Mouse (Mus musculus): Measurements from ENCODE around the gene Mpig6b. TPM values are rescaled to one million over a fixed set of nuclear protein-coding genes. Genes with fewer than 3 reads are reported as not detected.

Mpig6b gene
- polyA plus RNA-seq, 2 experiments: 2.3 to 4.0 TPM

DNA sequence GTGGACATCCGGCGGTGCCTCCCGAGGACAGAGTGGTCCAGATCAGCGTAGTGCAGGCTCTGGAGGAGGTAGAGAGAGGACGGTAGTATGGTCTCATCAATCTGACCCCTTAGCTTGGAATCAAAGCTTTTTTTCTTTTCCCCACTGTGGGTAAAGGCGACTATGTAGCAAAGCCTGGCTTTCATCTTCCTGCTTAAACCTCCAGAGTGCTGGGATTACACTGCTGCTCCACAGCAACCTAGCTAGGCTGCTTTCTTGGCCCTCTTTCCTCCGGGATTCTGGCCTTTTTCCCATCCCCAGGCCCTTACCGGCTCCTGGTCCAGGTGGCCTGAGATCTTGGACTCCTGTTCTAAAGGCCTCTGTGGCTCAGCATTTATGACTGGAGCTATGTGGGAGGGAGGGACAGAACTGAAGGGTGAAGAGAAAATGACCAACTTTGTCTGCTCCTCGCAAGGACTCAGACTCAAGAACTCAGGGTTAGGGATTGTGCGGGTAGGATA lies 1.6 kb downstream of the Mpig6b start:
- DNase-seq (ENCODE audit: low read depth in 3 of 3, low spot score in 3 of 3) (no peak), ATAC-seq (ENCODE audit: insufficient read depth) (no peak)
- Histone ChIP-seq H3K9me3 (ENCODE audit: control insufficient read depth, low read length) (no peaks in the 10 kb centered on the region), H3K4me1 (replicated peaks; ENCODE audit: control insufficient read depth in 2 of 2, insufficient read depth in 2 of 2, low read length in 1 of 2) (peaks cover 12 to 13% of the 10 kb centered on the region in 2 experiments), H3K27ac (no peak overlapping the region), H3K4me3 (ENCODE audit: insufficient read depth in 1 of 2, low read depth in 2 of 2, low read length in 2 of 2) (peak overlapping the region in 1 of 2 experiments; percentile 43; a peak in 2 of 4 replicates), H3K27me3 (ENCODE audit: control insufficient read depth, insufficient read depth, low read length) (peaks cover 41% of the 10 kb centered on the region), H3K9ac (replicated peaks) (no peak overlapping the region), H3K36me3 (replicated peaks; ENCODE audit: control insufficient read depth, insufficient read depth, low read depth) (no peaks in the 10 kb centered on the region), H3K4me2 (ENCODE audit: low read depth) (peak overlapping the region; percentile 72)
- no peak for TF ChIP-seq EP300 (IDR thresholded peaks at IDR 0.05; ENCODE audit: low read depth)
- no peak for TF ChIP-seq CTCF (IDR thresholded peaks at IDR 0.05; ENCODE audit: low read depth)
- WGBS (ENCODE audit: insufficient replicate concordance): 25% methylated on average over 10 of the region's 10 CpGs

DNA sequence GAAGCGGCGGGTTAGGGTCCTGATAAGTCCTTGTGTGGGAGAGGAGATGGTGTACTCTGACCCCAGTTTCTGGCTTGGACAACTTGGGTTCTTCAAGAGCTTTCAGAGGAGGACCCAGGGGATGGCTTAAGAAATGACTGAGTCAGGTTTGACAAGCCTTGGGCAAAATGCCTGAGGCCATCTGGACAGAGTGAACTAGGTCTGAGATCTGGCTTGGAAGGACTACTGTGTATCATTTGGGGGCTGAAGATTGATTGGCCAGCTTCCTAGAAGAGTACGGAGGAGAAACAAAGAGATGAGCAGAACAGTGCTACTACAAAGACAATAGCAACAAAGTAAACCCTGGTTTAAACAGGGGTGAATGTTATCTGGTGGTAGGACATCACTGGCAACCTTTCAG lies 2.5 kb downstream of the Mpig6b start:
- Histone ChIP-seq H3K27ac (no peak overlapping the region), H3K27me3 (ENCODE audit: control insufficient read depth, insufficient read depth, low read length) (peaks cover 41% of the 10 kb centered on the region)

DNA sequence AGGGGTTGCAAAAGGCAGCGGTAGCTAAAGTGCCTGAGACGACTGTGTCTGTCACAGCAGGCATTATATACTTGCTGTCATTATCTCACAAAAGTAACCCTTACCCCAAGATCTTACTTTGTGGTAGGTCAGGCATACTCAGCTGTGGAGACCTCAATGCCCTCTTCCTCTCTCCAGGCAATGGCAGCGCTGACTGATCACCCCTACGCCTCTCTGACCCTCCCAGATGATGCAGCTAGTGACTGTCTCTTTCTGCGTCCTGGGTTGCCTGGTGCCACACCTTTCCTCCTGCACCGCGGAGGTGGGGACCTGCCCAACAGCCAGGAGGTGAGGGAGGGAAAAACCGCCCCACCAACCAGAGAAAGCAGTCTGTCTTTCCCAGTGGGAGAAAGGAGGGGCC lies 4.7 kb downstream of the Mpig6b start:
- 72% methylated on average over 8 of the region's 8 CpGs for WGBS (ENCODE audit: insufficient replicate concordance)
- H3K4me2 ChIP-seq (ENCODE audit: low read depth): no peak overlapping the region
- DNase-seq (ENCODE audit: low read depth in 3 of 3, low spot score in 3 of 3): no peak
- peaks cover 10 to 15% of the 10 kb centered on the region in 2 experiments for H3K4me1 ChIP-seq (replicated peaks; ENCODE audit: control insufficient read depth in 2 of 2, insufficient read depth in 2 of 2, low read length in 1 of 2)
- peaks cover 2% of the 10 kb centered on the region for H3K36me3 ChIP-seq (replicated peaks; ENCODE audit: control insufficient read depth, insufficient read depth, low read depth)
- no peaks in the 10 kb centered on the region for H3K9me3 ChIP-seq (ENCODE audit: control insufficient read depth, low read length)
- H3K27me3 ChIP-seq (ENCODE audit: control insufficient read depth, insufficient read depth, low read length): peaks cover 25% of the 10 kb centered on the region
- no peak overlapping the region for H3K4me3 ChIP-seq (ENCODE audit: insufficient read depth in 1 of 2, low read depth in 2 of 2, low read length in 2 of 2)
- H3K9ac ChIP-seq (replicated peaks): no peak overlapping the region
- no peak overlapping the region for H3K27ac ChIP-seq
- TF ChIP-seq CTCF (IDR thresholded peaks at IDR 0.05; ENCODE audit: low read depth): no peak
- no peak for TF ChIP-seq EP300 (IDR thresholded peaks at IDR 0.05; ENCODE audit: low read depth)
- no peak for ATAC-seq (ENCODE audit: insufficient read depth)

More for the DNA sequence above, 2.5 kb downstream of the Mpig6b start:
- no peak overlapping the region for H3K9ac ChIP-seq (replicated peaks)
- DNase-seq (ENCODE audit: low read depth in 3 of 3, low spot score in 3 of 3): no peak
- peaks cover 13 to 15% of the 10 kb centered on the region in 2 experiments for H3K4me1 ChIP-seq (replicated peaks; ENCODE audit: control insufficient read depth in 2 of 2, insufficient read depth in 2 of 2, low read length in 1 of 2)
- no peak overlapping the region for H3K4me3 ChIP-seq (ENCODE audit: insufficient read depth in 1 of 2, low read depth in 2 of 2, low read length in 2 of 2)
- ATAC-seq (ENCODE audit: insufficient read depth): no peak
- H3K9me3 ChIP-seq (ENCODE audit: control insufficient read depth, low read length): no peaks in the 10 kb centered on the region
- 79% methylated on average over 3 of the region's 3 CpGs for WGBS (ENCODE audit: insufficient replicate concordance)
- no peaks in the 10 kb centered on the region for H3K36me3 ChIP-seq (replicated peaks; ENCODE audit: control insufficient read depth, insufficient read depth, low read depth)
- TF ChIP-seq EP300 (IDR thresholded peaks at IDR 0.05; ENCODE audit: low read depth) (no peak), CTCF (IDR thresholded peaks at IDR 0.05; ENCODE audit: low read depth) (no peak)
- no peak overlapping the region for H3K4me2 ChIP-seq (ENCODE audit: low read depth)

DNA sequence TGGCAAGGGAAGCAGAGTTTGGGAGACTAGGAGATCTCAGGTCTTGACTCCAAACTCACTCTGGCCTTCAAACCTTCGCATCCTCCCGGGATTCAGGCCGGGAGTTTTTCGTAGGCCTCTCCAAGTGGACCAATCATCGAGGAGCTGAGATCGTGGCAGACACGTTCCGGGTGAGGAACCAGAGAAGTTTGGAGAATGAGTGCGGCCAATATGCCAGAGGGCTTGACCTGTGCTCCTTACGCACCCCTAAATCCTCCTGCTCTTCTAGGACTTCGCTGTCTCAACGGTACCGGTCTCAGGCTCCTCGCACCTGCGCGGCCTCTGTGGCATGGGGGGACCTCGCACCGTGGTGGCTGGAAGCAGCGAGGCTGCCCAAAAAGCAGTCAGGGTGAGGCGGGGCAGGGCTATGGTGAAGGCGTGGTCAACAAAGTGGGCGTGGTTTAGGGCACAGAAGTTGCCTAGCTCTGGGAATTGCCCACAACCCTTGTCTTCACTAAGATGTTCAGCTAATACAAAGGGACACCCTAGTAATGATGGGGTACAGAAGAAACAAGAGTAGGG lies 5.2 kb downstream of the Mpig6b start:
- Histone ChIP-seq H3K27me3 (ENCODE audit: control insufficient read depth, insufficient read depth, low read length) (peaks cover 20% of the 10 kb centered on the region), H3K9me3 (ENCODE audit: control insufficient read depth, low read length) (no peaks in the 10 kb centered on the region), H3K36me3 (replicated peaks; ENCODE audit: control insufficient read depth, insufficient read depth, low read depth) (peaks cover 6% of the 10 kb centered on the region), H3K4me1 (replicated peaks; ENCODE audit: control insufficient read depth in 2 of 2, insufficient read depth in 2 of 2, low read length in 1 of 2) (peaks cover 11 to 15% of the 10 kb centered on the region in 2 experiments), H3K9ac (replicated peaks) (no peak overlapping the region), H3K4me3 (ENCODE audit: insufficient read depth in 1 of 2, low read depth in 2 of 2, low read length in 2 of 2) (no peak overlapping the region), H3K27ac (no peak overlapping the region), H3K4me2 (ENCODE audit: low read depth) (no peak overlapping the region)
- DNase-seq (ENCODE audit: low read depth in 3 of 3, low spot score in 3 of 3) (no peak), ATAC-seq (ENCODE audit: insufficient read depth) (no peak)
- no peak for TF ChIP-seq CTCF (IDR thresholded peaks at IDR 0.05; ENCODE audit: low read depth)
- no peak for TF ChIP-seq EP300 (IDR thresholded peaks at IDR 0.05; ENCODE audit: low read depth)
- 61% methylated on average over 22 of the region's 22 CpGs for WGBS (ENCODE audit: insufficient replicate concordance)

DNA sequence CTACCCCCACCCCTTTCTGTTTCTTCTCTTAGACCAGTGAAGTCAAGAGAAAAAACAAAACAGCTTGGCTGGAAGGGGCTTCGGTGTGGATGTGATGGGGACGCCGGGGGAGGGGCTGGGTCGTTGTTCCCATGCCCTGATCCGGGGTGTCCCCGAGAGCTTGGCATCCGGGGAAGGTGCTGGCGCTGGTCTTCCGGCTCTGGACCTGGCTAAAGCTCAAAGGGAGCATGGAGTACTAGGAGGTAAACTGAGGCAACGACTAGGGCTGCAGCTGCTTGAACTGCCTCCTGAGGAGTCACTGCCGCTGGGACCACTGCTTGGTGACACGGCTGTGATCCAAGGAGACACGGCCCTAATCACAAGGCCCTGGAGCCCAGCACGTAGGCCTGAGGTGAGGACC lies 5.9 kb downstream of the Mpig6b start:
- DNase-seq (ENCODE audit: low read depth in 3 of 3, low spot score in 3 of 3): no peak
- 43% methylated on average over 14 of the region's 14 CpGs for WGBS (ENCODE audit: insufficient replicate concordance)
- no peak for ATAC-seq (ENCODE audit: insufficient read depth)
- H3K4me1 ChIP-seq (replicated peaks; ENCODE audit: control insufficient read depth in 2 of 2, insufficient read depth in 2 of 2, low read length in 1 of 2): peaks cover 10 to 12% of the 10 kb centered on the region in 2 experiments
- H3K36me3 ChIP-seq (replicated peaks; ENCODE audit: control insufficient read depth, insufficient read depth, low read depth): peaks cover 12% of the 10 kb centered on the region
- H3K4me2 ChIP-seq (ENCODE audit: low read depth): peak overlapping the region; percentile 86
- H3K9ac ChIP-seq (replicated peaks): no peak overlapping the region
- H3K27ac ChIP-seq: no peak overlapping the region
- H3K27me3 ChIP-seq (ENCODE audit: control insufficient read depth, insufficient read depth, low read length): peaks cover 13% of the 10 kb centered on the region
- peak overlapping the region; percentile 49 to 60; a peak in 3 of 4 replicates for H3K4me3 ChIP-seq (ENCODE audit: insufficient read depth in 1 of 2, low read depth in 2 of 2, low read length in 2 of 2)
- TF ChIP-seq CTCF (IDR thresholded peaks at IDR 0.05; ENCODE audit: low read depth) (no peak), EP300 (IDR thresholded peaks at IDR 0.05; ENCODE audit: low read depth) (no peak)
- no peaks in the 10 kb centered on the region for H3K9me3 ChIP-seq (ENCODE audit: control insufficient read depth, low read length)
